Mouse (Mus musculus) liver, postnatal 0 days (tissue): ENCODE data around the gene Btf3l4.

Experiments used
- CTCF ChIP-seq: sonication (generic); IDR thresholded peaks from 2 replicates; pipeline ENCODE4 v1.5.1; 2016; ENCODE audit warnings: antibody characterized with exemption, low read depth
- EP300 ChIP-seq: IDR thresholded peaks from 2 replicates; pipeline ENCODE4 v1.6.1; 2016; ENCODE audit warnings: antibody characterized with exemption, low read depth, mild to moderate bottlenecking

DNA sequence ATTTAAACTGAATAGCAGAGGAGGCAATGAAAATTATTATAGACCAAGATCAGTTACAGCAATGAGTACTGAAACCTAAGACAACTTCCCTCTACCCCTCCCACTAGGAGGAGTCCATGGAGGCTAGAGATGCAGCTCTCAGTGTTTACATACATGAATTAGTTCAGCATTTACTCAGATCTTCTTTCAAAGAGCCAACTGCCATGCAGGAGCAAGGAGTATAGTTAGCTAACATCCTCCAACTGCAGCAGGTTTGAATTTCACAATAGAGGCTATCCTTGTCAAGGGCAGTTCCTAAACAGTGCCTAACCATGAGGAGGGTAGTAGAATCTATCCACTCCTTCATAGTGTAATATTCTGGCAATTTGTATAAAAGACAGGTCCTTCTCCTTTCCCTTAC, 64.9 kb downstream of the Btf3l4 start:
- TF ChIP-seq CTCF (no peak), EP300 (no peak)
